Mouse (Mus musculus): ENCODE results near the gene Abi3. TPM values are rescaled to one million over a fixed set of nuclear protein-coding genes. Genes with fewer than 3 reads are reported as not detected.

The Abi3 gene
- polyA plus RNA-seq, 1 experiment from 2014 or later = not detected

DNA sequence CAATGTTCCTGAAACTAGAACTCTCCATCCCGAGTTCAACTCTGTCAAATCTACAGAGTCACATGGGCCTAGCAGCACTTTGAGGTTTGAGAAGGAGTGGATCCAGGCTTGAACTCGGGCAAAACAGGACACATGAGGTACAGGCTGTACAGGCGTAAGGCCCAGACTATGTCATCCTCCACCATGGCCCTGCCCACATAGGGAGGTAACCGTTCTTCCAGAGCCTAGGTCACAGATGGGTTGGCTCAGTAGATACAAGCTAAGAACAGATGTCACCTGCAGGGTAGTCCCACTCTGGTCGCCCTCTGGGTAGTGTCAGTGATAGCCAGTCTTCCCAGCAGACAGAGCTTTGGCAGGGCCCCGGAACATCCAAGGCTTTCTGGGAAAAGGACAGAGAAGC is 55.8 kb downstream of the Abi3 start:
- in situ Hi-C loops (cut with MboI; ENCODE audit: low pct_unique_long_range_greater_than_20kb) = no loop called here
- CTCF ChIA-PET = interaction anchor here (1.3 kb wide), 1 partner anchor 14 kb away, joined by 3 read pairs; no protein-coding TSS in a partner anchor
- ATAC-seq (no peak), DNase-seq (ENCODE audit: low read depth, low spot score) (no peak)
- TF ChIP-seq CTCF (IDR thresholded peaks at IDR 0.05) = no peak
- POLR2A ChIA-PET = no interaction called here
- H3K27me3 ChIP-seq = no peaks in the 10 kb centered on the region

DNA sequence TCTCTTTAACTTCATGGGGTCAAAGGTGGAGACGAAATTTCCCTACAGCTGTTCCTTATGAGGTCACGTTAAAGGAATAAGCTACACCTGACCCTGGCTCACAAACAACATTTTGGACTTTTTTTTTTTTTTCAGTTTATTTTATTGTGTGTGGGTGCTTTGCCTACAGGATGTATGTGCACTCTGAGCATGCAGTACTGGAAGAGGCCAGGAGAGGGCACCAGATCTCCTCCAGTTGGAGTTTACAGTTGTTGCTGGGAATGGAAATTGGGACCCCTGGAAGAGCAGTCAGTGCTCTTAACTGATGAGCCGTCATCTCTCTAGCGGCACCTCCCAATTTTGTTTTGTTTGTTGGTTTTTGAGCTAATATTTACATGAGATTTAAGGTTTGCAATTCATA is 56.6 kb downstream of the Abi3 start:
- H3K27me3 ChIP-seq = no peaks in the 10 kb centered on the region
- ChIA-PET POLR2A (no interaction called here), CTCF (interaction anchor here (1.2 to 1.4 kb wide), 3 partner anchors 13 to 35 kb away, joined by 3 read pairs; no protein-coding TSS in a partner anchor)
- peak; percentile 61 for TF ChIP-seq CTCF (IDR thresholded peaks at IDR 0.05)
- DNase-seq (ENCODE audit: low read depth, low spot score) (no peak), ATAC-seq (no peak)
- in situ Hi-C loops (cut with MboI; ENCODE audit: low pct_unique_long_range_greater_than_20kb) = no loop called here

DNA sequence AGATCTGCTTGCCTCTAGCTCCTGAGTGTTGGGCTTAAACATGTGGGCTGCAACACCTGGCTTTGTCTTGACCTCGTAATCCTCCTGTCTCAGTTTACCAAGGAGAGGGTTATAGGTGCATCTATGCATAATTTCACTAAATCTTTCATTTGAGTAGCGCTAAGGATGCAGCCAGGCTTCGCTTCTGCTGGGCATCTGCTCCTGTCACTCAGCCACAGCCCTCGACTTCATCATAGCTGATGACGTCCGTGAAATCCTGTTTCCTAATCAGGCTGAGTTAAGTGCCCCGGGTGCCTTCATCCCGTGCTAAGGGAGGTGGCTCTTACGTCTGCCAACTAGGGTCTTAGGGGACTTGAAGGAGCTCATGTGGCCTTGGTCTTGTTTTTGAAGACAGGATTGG is 58.3 kb downstream of the Abi3 start:
- DNase-seq (ENCODE audit: low read depth, low spot score) (no peak), ATAC-seq (no peak)
- CTCF ChIA-PET = no interaction called here
- no peaks in the 10 kb centered on the region for H3K27me3 ChIP-seq
- POLR2A ChIA-PET = no interaction called here
- in situ Hi-C loops (cut with MboI; ENCODE audit: low pct_unique_long_range_greater_than_20kb) = no loop called here
- no peak for TF ChIP-seq CTCF (IDR thresholded peaks at IDR 0.05)

DNA sequence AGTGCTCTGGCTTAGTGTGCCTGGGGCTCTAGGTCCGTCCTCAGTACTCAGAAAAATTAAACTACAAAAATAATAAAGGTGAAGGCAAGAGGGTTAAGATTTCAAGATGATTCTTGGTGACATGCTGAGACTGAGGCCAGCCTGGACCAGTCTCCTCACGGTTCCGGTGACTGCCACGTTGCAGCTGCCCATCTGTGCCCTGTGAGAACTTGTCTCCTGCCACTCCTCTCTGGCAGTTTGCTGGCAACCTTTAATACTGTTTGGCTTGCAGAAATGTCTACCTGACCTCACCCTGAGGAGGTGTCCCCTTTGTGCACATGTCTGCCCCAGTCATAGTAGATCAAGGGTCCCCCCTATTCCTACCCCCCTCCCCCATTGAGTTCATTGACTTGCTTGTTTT is 58.8 kb downstream of the Abi3 start:
- DNase-seq (ENCODE audit: low read depth, low spot score) (no peak), ATAC-seq (no peak)
- ChIA-PET POLR2A (no interaction called here), CTCF (no interaction called here)
- H3K27me3 ChIP-seq = no peaks in the 10 kb centered on the region
- TF ChIP-seq CTCF (IDR thresholded peaks at IDR 0.05) = no peak
- in situ Hi-C loops (cut with MboI; ENCODE audit: low pct_unique_long_range_greater_than_20kb) = no loop called here

DNA sequence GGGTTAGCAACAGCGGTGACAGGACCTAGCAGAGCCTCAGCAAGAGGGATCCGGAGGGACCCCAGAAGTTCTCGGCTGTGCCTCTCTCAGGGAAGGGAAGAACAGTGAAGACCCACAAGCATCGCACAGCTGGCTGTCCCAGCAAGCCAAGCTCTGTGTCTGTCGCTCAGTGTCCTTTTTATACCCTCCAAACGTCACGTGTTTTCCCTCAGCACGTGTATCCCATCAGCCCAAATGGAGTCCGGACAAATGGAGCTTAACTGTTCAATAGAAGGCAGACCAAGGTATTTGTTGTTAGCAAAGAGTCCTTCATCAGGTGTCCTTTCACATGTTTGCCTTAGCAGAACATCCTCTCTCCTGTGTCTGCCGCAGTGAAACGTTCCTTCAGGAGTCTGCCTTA is 60.7 kb downstream of the Abi3 start:
- DNase-seq (ENCODE audit: low read depth, low spot score) (no peak), ATAC-seq (no peak)
- no peaks in the 10 kb centered on the region for H3K27me3 ChIP-seq
- TF ChIP-seq CTCF (IDR thresholded peaks at IDR 0.05) = no peak
- CTCF ChIA-PET = no interaction called here
- in situ Hi-C loops (cut with MboI; ENCODE audit: low pct_unique_long_range_greater_than_20kb) = no loop called here
- POLR2A ChIA-PET = no interaction called here

DNA sequence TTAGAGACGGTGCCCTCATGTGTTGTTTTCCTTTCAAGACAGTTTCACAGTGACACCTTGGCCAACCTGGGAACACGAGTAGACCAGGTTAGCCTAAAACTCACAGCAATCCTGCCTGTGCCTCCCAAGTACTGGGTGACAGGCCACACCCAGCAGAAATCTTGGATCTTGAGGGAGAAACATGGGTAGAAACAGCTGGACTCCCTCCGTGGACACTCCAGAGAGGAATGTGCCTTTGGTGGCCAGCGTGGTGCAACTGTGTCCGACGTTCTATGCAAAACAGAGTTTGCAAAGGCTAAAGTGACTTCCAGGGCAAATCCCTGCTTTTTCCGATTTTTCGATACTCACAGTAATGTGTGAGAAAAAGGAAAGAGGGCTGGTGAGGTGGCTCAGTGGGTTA is 61.8 kb downstream of the Abi3 start:
- in situ Hi-C loops (cut with MboI; ENCODE audit: low pct_unique_long_range_greater_than_20kb) = no loop called here
- TF ChIP-seq CTCF (IDR thresholded peaks at IDR 0.05) = no peak
- CTCF ChIA-PET = no interaction called here
- DNase-seq (ENCODE audit: low read depth, low spot score) (no peak), ATAC-seq (no peak)
- H3K27me3 ChIP-seq = no peaks in the 10 kb centered on the region
- POLR2A ChIA-PET = no interaction called here

Other genes starting within 250 kb of the Abi3 start
- 158 TPM for gene Phb, start 175.5 kb downstream of the Abi3 start, polyA plus RNA-seq (2021)
- gene Zfp652, start 129.8 kb downstream of the Abi3 start, polyA plus RNA-seq (2021) = 26.4 TPM
- 0.04 TPM for gene B130006D01Rik, start 118.9 kb downstream of the Abi3 start, polyA plus RNA-seq (2021)
- 2.1 TPM for gene Phospho1, start 18.0 kb downstream of the Abi3 start, polyA plus RNA-seq (2021)
- gene Gngt2, start 5.3 kb downstream of the Abi3 start, polyA plus RNA-seq (2021) = not detected
- gene B4galnt2, start 72.4 kb upstream of the Abi3 start, polyA plus RNA-seq (2021) = 0.21 TPM
- gene Igf2bp1, start 163.5 kb upstream of the Abi3 start, polyA plus RNA-seq (2021) = 1.2 TPM
- gene Gip, start 182.1 kb upstream of the Abi3 start, polyA plus RNA-seq (2021) = not detected
- gene Snf8, start 192.4 kb upstream of the Abi3 start, polyA plus RNA-seq (2021) = 100 TPM
- 74.0 TPM for gene Ube2z, start 222.9 kb upstream of the Abi3 start, polyA plus RNA-seq (2021)
- 605 TPM for gene Atp5g1, start 233.2 kb upstream of the Abi3 start, polyA plus RNA-seq (2021)

Measured in Patski (cell line).